Mouse (Mus musculus): ENCODE measurements around the gene Tpst2.

Tpst2 gene

GRCm38 (mm10) chr5:112339215-112339614 is 62.7 kb downstream of the Tpst2 start:
- DNase-seq: no peak

DNA sequence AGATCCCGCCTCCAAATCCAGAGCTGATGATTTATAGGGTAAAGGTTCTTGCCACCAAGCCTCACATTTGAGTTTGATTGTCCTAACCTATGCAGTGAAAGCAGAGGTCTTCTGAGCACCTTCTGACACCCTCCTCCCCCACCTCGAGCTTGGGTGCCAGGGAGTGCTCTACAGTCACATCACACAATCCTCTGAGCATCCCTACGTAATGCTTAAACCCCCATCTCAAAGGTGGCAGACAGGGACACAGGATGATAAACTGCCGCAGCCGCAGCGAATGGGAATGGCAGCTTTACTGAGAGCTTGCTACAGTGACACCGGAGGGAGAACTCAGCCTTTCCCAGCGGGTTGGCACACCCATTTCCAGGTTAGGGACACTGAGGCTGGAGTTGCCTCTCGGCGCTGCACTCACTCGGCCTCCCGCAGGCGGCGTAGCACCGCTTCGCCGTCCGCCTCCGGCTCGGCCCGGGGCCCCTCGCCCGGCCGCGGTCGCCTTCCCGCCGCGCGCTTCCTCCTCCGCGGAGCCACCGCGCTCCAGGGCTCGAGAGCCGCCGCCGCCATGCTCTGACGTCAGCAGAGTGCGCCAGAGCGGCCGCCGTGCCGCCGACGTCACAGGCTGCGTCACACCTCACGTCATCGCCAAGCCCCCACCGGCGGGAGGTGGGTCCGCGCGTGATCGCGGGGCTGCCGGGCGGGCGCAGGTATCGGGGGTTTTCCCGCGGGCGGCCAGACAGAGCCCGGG is 66.1 kb downstream of the Tpst2 start, which contains the start of the genes Srrd and Hps4:
Gene Srrd, minus strand, starts transcription at position 578 of the 742 bp plus-strand sequence.
Gene Hps4, plus strand, starts transcription at position 621 of the 742 bp plus-strand sequence.
- DNase-seq: peak; percentile 84

- DNase-seq: no peak
Observed at GRCm38 (mm10) chr5:112343205-112343595, 66.7 kb downstream of the Tpst2 start.

- DNase-seq: no peak
Observed at GRCm38 (mm10) chr5:112344092-112344960, 67.8 kb downstream of the Tpst2 start.

- no peak for DNase-seq
Observed at GRCm38 (mm10) chr5:112346211-112346965, 69.9 kb downstream of the Tpst2 start.

GRCm38 (mm10) chr5:112349169-112349568 is 72.7 kb downstream of the Tpst2 start:
- no peak for DNase-seq

- DNase-seq: no peak
Observed at GRCm38 (mm10) chr5:112355493-112355892, 79.0 kb downstream of the Tpst2 start.

DNA sequence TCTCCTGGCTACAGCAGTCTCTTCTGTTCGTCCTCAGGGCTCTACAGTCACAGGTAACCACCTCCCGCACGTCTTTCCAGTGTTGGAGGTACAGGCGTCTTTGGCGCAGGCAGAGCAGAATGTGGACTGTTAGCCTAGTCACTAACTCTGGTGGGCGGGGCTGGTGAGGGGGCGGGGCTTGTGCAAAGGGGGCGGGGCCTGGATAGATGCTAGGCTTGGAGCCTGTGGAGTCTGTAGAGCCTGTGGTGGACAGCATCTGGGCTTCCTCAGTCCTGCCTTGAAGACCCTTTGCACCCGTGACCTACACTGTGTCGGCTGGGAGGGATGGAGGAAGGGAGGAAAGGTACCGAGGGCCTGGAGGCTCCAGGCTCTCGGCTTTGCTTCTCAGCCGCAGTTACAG is 79.4 kb downstream of the Tpst2 start, which contains the start of gene Gm6583:
Gene Gm6583, minus strand, starts transcription at position 124 of the 400 bp plus-strand sequence.
- DNase-seq: no peak

DNA sequence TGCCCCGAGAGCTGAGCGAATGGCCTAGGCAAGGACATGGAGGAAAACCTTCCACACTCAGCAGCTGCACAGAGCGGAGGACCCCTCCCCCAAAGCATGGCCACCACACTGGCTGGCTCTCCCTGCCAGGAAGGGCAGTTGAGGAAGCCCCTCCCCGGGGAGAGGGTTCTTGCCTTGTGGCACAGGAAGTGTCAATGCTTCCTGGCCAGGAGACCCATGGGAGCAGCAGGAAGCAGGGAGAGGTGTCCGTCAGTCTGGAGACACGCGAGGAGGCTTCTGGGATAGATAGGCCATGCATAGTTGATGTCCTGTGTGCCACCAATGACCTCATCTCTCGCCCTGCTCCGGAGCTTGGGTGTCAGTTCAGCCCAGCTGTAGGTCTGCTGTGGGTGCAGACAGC is 79.8 kb downstream of the Tpst2 start:
- DNase-seq: no peak

DNA sequence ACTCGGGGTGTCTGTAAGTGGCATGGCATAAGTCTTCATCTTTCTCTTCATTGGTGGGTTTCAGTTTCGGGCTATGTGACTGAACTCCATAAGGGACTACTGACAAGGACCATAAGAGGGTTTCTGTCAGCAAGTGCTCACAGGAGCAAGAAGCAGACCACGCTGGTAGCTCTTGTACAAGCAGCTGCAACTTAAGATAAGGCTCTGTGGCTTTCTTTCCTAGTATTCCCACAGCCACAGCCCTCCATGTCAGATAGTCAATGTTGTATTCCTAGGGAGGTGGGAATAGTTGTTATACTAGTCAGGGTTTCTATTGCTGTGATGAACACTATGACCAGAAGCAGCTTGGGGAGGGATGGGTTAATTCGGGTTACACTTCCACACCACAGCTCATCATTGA is 83.0 kb downstream of the Tpst2 start:
- DNase-seq: no peak

DNA sequence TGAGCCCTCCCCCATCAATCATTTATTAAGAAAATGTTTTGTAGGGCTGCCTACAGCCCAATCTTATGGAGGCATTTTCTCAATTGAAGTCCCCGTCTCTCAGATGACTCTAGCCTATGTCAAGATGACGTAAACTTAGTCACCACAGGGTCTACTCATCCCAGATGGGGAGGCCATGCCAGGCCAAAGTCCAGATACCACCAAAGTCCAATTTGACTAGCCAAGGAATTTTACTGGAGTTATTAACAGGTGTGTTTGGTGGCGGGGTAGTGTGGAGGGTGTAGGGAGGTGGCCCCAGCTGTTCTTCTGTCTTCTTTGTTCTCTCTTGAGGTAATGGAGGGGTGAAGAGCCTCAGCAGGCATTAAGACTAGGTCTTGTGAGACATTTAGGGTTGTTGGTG is 83.6 kb downstream of the Tpst2 start:
- no peak for DNase-seq

GRCm38 (mm10) chr5:112364184-112364797 is 87.8 kb downstream of the Tpst2 start:
- no peak for DNase-seq

Measured in cerebellum, adult 11 months (tissue).